Mouse (Mus musculus) hindbrain, embryonic 11.5 days (tissue): ENCODE results near the gene Tubb4b. TPM values are rescaled to one million over a fixed set of nuclear protein-coding genes. Genes with fewer than 3 reads are reported as not detected.

Source experiments
- ATAC-seq: fragments of 200-750 bp; cut with Nextera tagmentation; 2 replicates; pipeline ENCODE4 v1.8.0; 2017; ENCODE audit warnings: mild to moderate bottlenecking, moderate TSS enrichment, moderate library complexity; ENCODE audit not compliant: low FRiP score
- DNase-seq: peaks from one replicate; pipeline ENCODE4 v3.0.0-alpha.2; 2015; ENCODE audit warnings: low spot score
- H3K27ac ChIP-seq: fragments of 300-500 bp; sonication (generic); 2 replicates; pipeline ENCODE4 v1.5.1; 2014; ENCODE audit warnings: mild to moderate bottlenecking, low read depth, low read length
- H3K27me3 ChIP-seq: fragments of 300-500 bp; sonication (generic); 2 replicates; pipeline ENCODE4 v1.6.1; 2014; ENCODE audit warnings: mild to moderate bottlenecking, low read length, moderate library complexity, mixed read lengths; ENCODE audit not compliant: control insufficient read depth, insufficient read depth
- H3K36me3 ChIP-seq: fragments of 300-500 bp; sonication (generic); 2 replicates; pipeline ENCODE4 v1.6.1; 2014; ENCODE audit warnings: mild to moderate bottlenecking, low read length, moderate library complexity, mixed read lengths; ENCODE audit not compliant: control insufficient read depth, insufficient read depth
- H3K4me1 ChIP-seq: fragments of 300-500 bp; sonication (generic); replicated peaks from 2 replicates; pipeline ENCODE4 v1.6.1; 2014; ENCODE audit warnings: low read length, mixed read lengths; ENCODE audit not compliant: control insufficient read depth, insufficient read depth
- H3K4me2 ChIP-seq: fragments of 300-500 bp; sonication (generic); replicated peaks from 2 replicates; pipeline ENCODE4 v1.6.1; 2014; ENCODE audit warnings: mild to moderate bottlenecking, low read depth, low read length
- H3K4me3 ChIP-seq: fragments of 300-500 bp; sonication (generic); 2 replicates; pipeline ENCODE4 v1.5.1; 2014; ENCODE audit warnings: low read depth, low read length
- H3K9ac ChIP-seq: fragments of 300-500 bp; sonication (generic); 2 replicates; pipeline ENCODE4 v1.6.1; 2014; ENCODE audit warnings: low read depth, low read length
- H3K9me3 ChIP-seq: fragments of 300-500 bp; sonication (generic); 2 replicates; pipeline ENCODE4 v1.6.1; 2016; ENCODE audit warnings: low read length; ENCODE audit not compliant: control insufficient read depth
- WGBS: fragments of 180-500 bp; shearing (Covaris S2); extraction: QIAGEN DNeasy Blood & Tissue Kit; methylation state at CpG from one replicate; pipeline ENCODE4 v1.1.7; 2014; 5-methylcytosine and 5-hydroxymethylcytosine counted together
- polyA plus RNA-seq: library from polyadenylated mRNA; unstranded; fragments of >200 nt; fragmentation: Nextera tagmentation; extraction: Ambion mirVana; gene quantifications from 2 replicates; pipeline ENCODE4 v1.2.1, GENCODE M21; 2014

Tubb4b gene
- polyA plus RNA-seq, 1 experiment from 2014 or later: 526 TPM

- H3K27ac ChIP-seq: no peak overlapping the region
- H3K27me3 ChIP-seq: no peaks in the 10 kb centered on the region
- ATAC-seq: no peak
- WGBS: 82% methylated on average over 4 of the region's 4 CpGs
- H3K4me1 ChIP-seq: peaks cover 1% of the 10 kb centered on the region; the same call in 1 of the 2 replicates
- H3K4me2 ChIP-seq: no peak overlapping the region
- no peak overlapping the region for H3K4me3 ChIP-seq
- no peaks in the 10 kb centered on the region for H3K9me3 ChIP-seq
- no peaks in the 10 kb centered on the region for H3K36me3 ChIP-seq
- H3K9ac ChIP-seq: no peak overlapping the region
- no peak for DNase-seq
Measured at GRCm38 (mm10) chr2:25233421-25233820, 8.9 kb upstream of the Tubb4b start.

GRCm38 (mm10) chr2:25231038-25231437 is 6.5 kb upstream of the Tubb4b start:
- H3K36me3 ChIP-seq: no peaks in the 10 kb centered on the region
- H3K4me3 ChIP-seq: no peak overlapping the region
- H3K27me3 ChIP-seq: no peaks in the 10 kb centered on the region
- H3K4me1 ChIP-seq: peaks cover 2% of the 10 kb centered on the region; the same call in 1 of the 2 replicates
- 52% methylated on average over 12 of the region's 12 CpGs for WGBS
- no peak overlapping the region for H3K27ac ChIP-seq
- no peaks in the 10 kb centered on the region for H3K9me3 ChIP-seq
- H3K4me2 ChIP-seq: no peak overlapping the region
- DNase-seq (no peak), ATAC-seq (no peak)
- no peak overlapping the region for H3K9ac ChIP-seq

GRCm38 (mm10) chr2:25230581-25230980 is 6.1 kb upstream of the Tubb4b start:
- 90% methylated on average over 7 of the region's 7 CpGs for WGBS
- no peak overlapping the region for H3K27ac ChIP-seq
- H3K4me2 ChIP-seq: no peak overlapping the region
- no peak for ATAC-seq
- no peak for DNase-seq
- H3K36me3 ChIP-seq: no peaks in the 10 kb centered on the region
- no peaks in the 10 kb centered on the region for H3K9me3 ChIP-seq
- no peak overlapping the region for H3K9ac ChIP-seq
- H3K4me3 ChIP-seq: no peak overlapping the region
- no peaks in the 10 kb centered on the region for H3K27me3 ChIP-seq
- peaks cover 4% of the 10 kb centered on the region; the same call in 1 of the 2 replicates for H3K4me1 ChIP-seq

DNA sequence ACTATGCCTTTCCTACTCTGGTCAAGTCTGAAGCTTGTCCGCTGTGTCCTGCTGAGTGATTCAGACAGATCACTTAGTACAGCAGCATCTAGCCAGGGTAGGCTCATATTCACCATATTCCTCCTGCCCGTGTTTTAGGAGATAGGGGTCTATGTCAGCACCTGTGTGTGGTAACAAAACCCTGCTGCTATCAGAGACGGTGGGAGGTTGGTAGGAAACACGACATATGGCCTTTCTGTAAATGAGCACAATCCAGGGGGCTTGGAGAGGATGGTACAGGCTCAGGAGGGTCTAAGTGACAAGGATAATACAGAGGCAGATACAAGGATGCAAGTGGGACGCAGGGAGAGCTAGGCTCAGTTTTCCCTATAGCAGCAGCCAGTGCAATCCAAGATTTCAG is 5.1 kb upstream of the Tubb4b start:
- Histone ChIP-seq H3K36me3 (no peaks in the 10 kb centered on the region), H3K4me3 (no peak overlapping the region), H3K4me1 (peaks cover 5% of the 10 kb centered on the region; the same call in 1 of the 2 replicates), H3K4me2 (no peak overlapping the region), H3K9ac (no peak overlapping the region), H3K27ac (no peak overlapping the region), H3K27me3 (no peaks in the 10 kb centered on the region), H3K9me3 (no peaks in the 10 kb centered on the region)
- ATAC-seq: no peak
- no peak for DNase-seq
- WGBS: 84% methylated on average over 5 of the region's 5 CpGs

GRCm38 (mm10) chr2:25228995-25229530 is 4.6 kb upstream of the Tubb4b start:
- ATAC-seq: no peak
- peaks cover 5% of the 10 kb centered on the region; the same call in 1 of the 2 replicates for H3K4me1 ChIP-seq
- no peak overlapping the region for H3K4me2 ChIP-seq
- no peaks in the 10 kb centered on the region for H3K27me3 ChIP-seq
- H3K4me3 ChIP-seq: no peak overlapping the region
- no peak for DNase-seq
- H3K9me3 ChIP-seq: no peaks in the 10 kb centered on the region
- H3K27ac ChIP-seq: no peak overlapping the region
- H3K9ac ChIP-seq: no peak overlapping the region
- WGBS: 70% methylated on average over 6 of the region's 6 CpGs
- H3K36me3 ChIP-seq: no peaks in the 10 kb centered on the region

GRCm38 (mm10) chr2:25228431-25228889 is 4.0 kb upstream of the Tubb4b start:
- no peaks in the 10 kb centered on the region for H3K27me3 ChIP-seq
- H3K27ac ChIP-seq: peak overlapping the region; percentile 33; the same call in 1 of the 2 replicates
- no peaks in the 10 kb centered on the region for H3K9me3 ChIP-seq
- ATAC-seq: no peak
- H3K4me2 ChIP-seq: peak overlapping the region; percentile 12; the same call in 1 of the 2 replicates
- no peak overlapping the region for H3K9ac ChIP-seq
- H3K36me3 ChIP-seq: no peaks in the 10 kb centered on the region
- peak; percentile 85 for DNase-seq
- 3% methylated on average over 7 of the region's 7 CpGs for WGBS
- H3K4me3 ChIP-seq: no peak overlapping the region
- H3K4me1 ChIP-seq: peaks cover 5% of the 10 kb centered on the region; the same call in 1 of the 2 replicates

DNA sequence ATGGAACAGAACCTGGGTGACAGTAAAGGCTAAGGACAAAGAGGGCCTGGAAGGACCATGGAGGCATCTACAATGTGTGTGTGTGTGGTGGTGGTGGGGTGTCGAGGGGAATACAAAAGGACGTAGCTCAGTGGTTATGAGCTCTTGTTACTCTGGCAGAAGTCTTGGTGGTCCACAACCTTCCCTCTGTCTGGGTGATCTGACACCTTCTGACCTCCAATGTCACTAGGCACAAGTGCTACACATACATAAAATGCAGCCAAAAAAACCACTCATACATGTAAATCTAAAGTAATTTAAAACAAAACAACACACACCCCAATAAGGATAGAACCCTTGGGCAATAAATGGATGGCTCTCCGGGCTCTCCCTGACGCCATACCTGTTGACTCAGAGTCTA is 2.9 kb upstream of the Tubb4b start:
- H3K27ac ChIP-seq: no peak overlapping the region
- no peaks in the 10 kb centered on the region for H3K27me3 ChIP-seq
- peaks cover 5% of the 10 kb centered on the region; the same call in 1 of the 2 replicates for H3K4me1 ChIP-seq
- WGBS: 95% methylated on average over 4 of the region's 4 CpGs
- no peaks in the 10 kb centered on the region for H3K9me3 ChIP-seq
- ATAC-seq: no peak
- H3K4me3 ChIP-seq: no peak overlapping the region
- no peaks in the 10 kb centered on the region for H3K36me3 ChIP-seq
- no peak overlapping the region for H3K4me2 ChIP-seq
- no peak for DNase-seq
- H3K9ac ChIP-seq: no peak overlapping the region

- 79% methylated on average over 5 of the region's 5 CpGs for WGBS
- Histone ChIP-seq H3K4me3 (no peak overlapping the region), H3K9ac (no peak overlapping the region), H3K27me3 (no peaks in the 10 kb centered on the region), H3K4me1 (peaks cover 5% of the 10 kb centered on the region; the same call in 1 of the 2 replicates), H3K9me3 (no peaks in the 10 kb centered on the region), H3K36me3 (no peaks in the 10 kb centered on the region), H3K4me2 (no peak overlapping the region), H3K27ac (no peak overlapping the region)
- ATAC-seq (no peak), DNase-seq (no peak)
Measured at GRCm38 (mm10) chr2:25226864-25227263, 2.4 kb upstream of the Tubb4b start.

GRCm38 (mm10) chr2:25225811-25226379 is 1.4 kb upstream of the Tubb4b start:
- H3K4me1 ChIP-seq: peaks cover 5% of the 10 kb centered on the region; the same call in 1 of the 2 replicates
- H3K9ac ChIP-seq: peak overlapping the region; percentile 54; the same call in 1 of the 2 replicates
- peak overlapping the region; percentile 37; the same call in 1 of the 2 replicates for H3K4me3 ChIP-seq
- peak overlapping the region; percentile 33; the same call in 1 of the 2 replicates for H3K4me2 ChIP-seq
- H3K27ac ChIP-seq: peak overlapping the region; percentile 94
- ATAC-seq (no peak), DNase-seq (no peak)
- no peaks in the 10 kb centered on the region for H3K36me3 ChIP-seq
- no peaks in the 10 kb centered on the region for H3K9me3 ChIP-seq
- WGBS: 81% methylated on average over 8 of the region's 8 CpGs
- H3K27me3 ChIP-seq: no peaks in the 10 kb centered on the region
